Mouse (Mus musculus): ENCODE measurements around the gene Camk2g. TPM values are rescaled to one million over a fixed set of nuclear protein-coding genes. Genes with fewer than 3 reads are reported as not detected.

Camk2g gene
- total and polyA plus RNA-seq, 2 experiments from 2014 or later, result 204 to 291 TPM

DNA sequence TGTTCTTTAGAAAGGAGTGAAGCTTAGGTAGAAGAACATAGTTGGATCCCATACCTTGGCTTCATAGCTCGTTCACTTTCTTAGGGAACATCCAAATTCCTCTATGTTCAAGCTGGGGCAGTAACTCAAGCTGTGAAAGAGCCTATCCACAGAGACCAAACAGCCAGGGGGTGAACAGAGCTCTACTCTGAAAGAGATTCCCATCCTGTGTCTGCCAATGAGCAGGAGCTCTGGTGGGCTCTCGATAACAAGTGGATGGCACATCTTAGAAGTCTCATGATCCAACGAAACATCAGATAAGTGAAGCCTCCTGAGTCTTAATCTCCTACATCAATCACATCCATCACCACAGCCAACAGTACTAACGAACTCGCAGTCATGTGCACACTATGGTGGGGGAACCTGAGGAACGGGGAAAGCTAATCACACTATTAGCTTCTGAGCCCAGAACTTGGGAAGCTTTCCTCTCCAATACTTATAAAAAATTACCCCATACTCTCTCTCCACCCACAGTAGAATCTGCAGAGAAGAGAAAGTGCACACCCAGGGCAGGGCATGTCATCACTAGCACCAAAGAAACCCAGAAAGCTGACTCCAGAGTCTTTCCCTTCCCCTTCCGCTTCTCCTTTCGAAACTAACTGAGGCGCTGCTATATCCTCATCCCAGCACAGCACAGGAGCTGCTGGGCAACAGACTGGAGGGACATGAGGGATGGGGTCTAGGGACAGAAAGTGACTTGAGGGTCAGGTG lies 62.9 kb downstream of the Camk2g start:
- peaks cover 41% of the 10 kb centered on the region for H3K36me3 ChIP-seq (ENCODE audit: insufficient read depth, low read length)

DNA sequence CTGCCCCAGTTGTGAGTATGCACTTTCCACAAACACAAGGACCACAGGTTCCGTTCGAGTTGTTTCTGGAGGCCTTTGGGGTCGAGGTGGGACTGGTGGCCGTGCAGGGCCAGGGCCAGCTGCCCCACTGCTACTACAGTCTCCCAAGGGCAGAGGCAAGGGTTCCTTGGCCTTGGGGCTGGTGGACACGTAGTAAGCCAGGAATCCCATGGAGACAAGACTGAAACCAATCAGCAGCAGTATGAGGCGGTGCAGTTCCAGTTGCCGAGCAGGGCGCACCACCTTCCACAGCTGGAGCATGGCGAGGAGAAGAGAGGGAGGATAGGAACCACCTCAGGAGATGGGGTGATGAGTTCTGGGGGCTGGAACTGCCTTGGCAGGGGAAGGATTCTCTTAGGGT lies 64.0 kb downstream of the Camk2g start:
- ATAC-seq (no peak), DNase-seq (ENCODE audit: low spot score) (no peak)
- Histone ChIP-seq H3K36me3 (ENCODE audit: insufficient read depth, low read length) (peaks cover 51% of the 10 kb centered on the region), H3K4me1 (ENCODE audit: insufficient read depth, low read length) (no peaks in the 10 kb centered on the region), H3K9me3 (ENCODE audit: low read length) (no peaks in the 10 kb centered on the region), H3K27ac (no peak overlapping the region), H3K9ac (replicated peaks; ENCODE audit: low read length) (no peak overlapping the region), H3K4me2 (ENCODE audit: low read depth, low read length) (no peak overlapping the region), H3K27me3 (ENCODE audit: insufficient read depth, low read length) (no peaks in the 10 kb centered on the region), H3K4me3 (ENCODE audit: low read length) (no peak overlapping the region)
- 92% methylated on average over 9 of the region's 9 CpGs for WGBS
- TF ChIP-seq CTCF (IDR thresholded peaks at IDR 0.05; ENCODE audit: low read depth), result no peak

More for the DNA sequence above, 62.9 kb downstream of the Camk2g start:
- ATAC-seq, result no peak
- no peak for TF ChIP-seq CTCF (IDR thresholded peaks at IDR 0.05; ENCODE audit: low read depth)
- Histone ChIP-seq H3K9me3 (ENCODE audit: low read length) (no peaks in the 10 kb centered on the region), H3K4me3 (ENCODE audit: low read length) (no peak overlapping the region), H3K4me1 (ENCODE audit: insufficient read depth, low read length) (no peaks in the 10 kb centered on the region), H3K9ac (replicated peaks; ENCODE audit: low read length) (no peak overlapping the region), H3K4me2 (ENCODE audit: low read depth, low read length) (no peak overlapping the region), H3K27me3 (ENCODE audit: insufficient read depth, low read length) (no peaks in the 10 kb centered on the region), H3K27ac (no peak overlapping the region)
- DNase-seq (ENCODE audit: low spot score), result no peak
- 90% methylated on average over 9 of the region's 9 CpGs for WGBS

DNA sequence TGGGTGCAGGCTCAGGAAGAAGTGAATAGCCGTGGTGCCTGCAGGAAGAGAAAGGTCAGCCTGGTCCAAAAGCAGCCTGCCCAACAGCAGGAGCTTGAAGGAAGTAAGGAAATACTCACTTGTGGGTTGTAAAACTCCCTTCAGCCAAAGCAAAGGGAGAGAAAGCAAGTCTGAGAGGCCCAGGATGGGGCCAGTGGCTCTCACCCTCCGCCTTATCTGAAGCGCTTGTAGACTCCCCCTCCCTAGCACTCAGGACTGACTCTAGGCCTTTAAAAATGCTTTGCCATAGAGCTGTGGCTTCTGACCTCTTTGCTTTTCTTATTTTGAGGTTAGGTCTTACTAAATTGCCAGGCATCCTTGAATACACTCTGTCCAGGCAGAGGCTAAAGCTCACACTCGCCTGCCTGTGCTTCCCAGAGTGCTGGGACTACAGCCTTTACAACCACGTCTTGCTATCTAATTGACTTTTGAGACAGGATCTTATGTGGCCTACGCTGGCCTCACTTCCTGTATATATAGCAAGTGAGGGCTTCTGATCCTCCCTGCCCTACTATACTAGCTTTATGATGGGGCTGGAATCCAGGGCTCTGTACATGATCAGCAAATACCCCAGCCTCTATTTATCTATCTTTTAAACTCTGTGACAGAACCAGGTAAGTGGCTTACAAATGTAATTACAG lies 68.1 kb downstream of the Camk2g start:
- Histone ChIP-seq H3K27me3 (ENCODE audit: insufficient read depth, low read length) (no peaks in the 10 kb centered on the region), H3K36me3 (ENCODE audit: insufficient read depth, low read length) (peaks cover 86% of the 10 kb centered on the region), H3K4me3 (ENCODE audit: low read length) (no peak overlapping the region), H3K9ac (replicated peaks; ENCODE audit: low read length) (no peak overlapping the region), H3K4me1 (ENCODE audit: insufficient read depth, low read length) (no peaks in the 10 kb centered on the region), H3K4me2 (ENCODE audit: low read depth, low read length) (no peak overlapping the region), H3K27ac (no peak overlapping the region), H3K9me3 (ENCODE audit: low read length) (no peaks in the 10 kb centered on the region)
- DNase-seq (ENCODE audit: low spot score), result no peak
- no peak for TF ChIP-seq CTCF (IDR thresholded peaks at IDR 0.05; ENCODE audit: low read depth)
- 87% methylated on average over 6 of the region's 6 CpGs for WGBS
- no peak for ATAC-seq

DNA sequence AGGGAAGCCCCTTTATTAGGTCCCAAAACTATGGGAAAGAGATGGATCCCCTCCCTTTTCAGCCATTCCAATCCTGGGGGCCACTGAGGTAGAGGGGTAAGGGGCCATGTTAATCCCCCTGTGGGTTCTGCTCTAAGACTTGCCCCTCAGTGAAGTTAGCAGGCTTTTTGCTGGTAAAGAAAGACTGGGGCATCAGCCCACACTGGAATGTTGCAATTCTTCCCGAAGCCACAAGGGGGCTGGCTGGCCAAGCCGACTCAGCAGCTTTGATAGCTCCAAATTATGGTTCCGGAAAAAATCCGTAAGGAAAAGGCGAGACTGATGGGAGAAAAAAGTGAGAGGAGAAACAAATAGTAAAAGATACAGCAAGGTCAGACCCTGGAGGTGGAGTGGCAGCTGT lies 69.8 kb downstream of the Camk2g start:
- Histone ChIP-seq H3K9ac (replicated peaks; ENCODE audit: low read length) (no peak overlapping the region), H3K9me3 (ENCODE audit: low read length) (no peaks in the 10 kb centered on the region), H3K4me1 (ENCODE audit: insufficient read depth, low read length) (no peaks in the 10 kb centered on the region), H3K4me3 (ENCODE audit: low read length) (no peak overlapping the region), H3K27me3 (ENCODE audit: insufficient read depth, low read length) (no peaks in the 10 kb centered on the region), H3K36me3 (ENCODE audit: insufficient read depth, low read length) (peaks cover 83% of the 10 kb centered on the region), H3K4me2 (ENCODE audit: low read depth, low read length) (no peak overlapping the region), H3K27ac (no peak overlapping the region)
- ATAC-seq, result peak; percentile 22
- TF ChIP-seq CTCF (IDR thresholded peaks at IDR 0.05; ENCODE audit: low read depth), result peak; percentile 87
- WGBS, result 9% methylated on average over 5 of the region's 5 CpGs
- DNase-seq (ENCODE audit: low spot score), result peak; percentile 84

DNA sequence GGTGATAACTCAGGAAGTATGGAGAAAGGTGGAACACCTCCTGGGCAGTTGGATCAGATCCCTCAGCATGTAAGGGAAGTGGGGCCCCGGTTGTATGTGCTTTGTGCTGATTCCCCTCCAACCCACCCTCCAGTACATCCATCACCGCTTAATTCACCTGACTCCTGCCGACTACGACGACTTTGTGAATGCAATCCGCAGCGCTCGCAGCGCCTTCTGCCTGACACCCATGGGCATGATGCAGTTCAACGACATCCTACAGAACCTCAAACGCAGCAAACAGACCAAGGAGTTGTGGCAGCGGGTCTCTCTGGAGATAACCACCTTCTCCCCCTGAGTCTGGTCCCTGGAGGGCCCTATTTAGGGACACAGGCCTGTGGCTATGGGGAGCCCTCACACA lies 70.9 kb downstream of the Camk2g start:
- Histone ChIP-seq H3K9me3 (ENCODE audit: low read length) (no peaks in the 10 kb centered on the region), H3K4me3 (ENCODE audit: low read length) (no peak overlapping the region), H3K36me3 (ENCODE audit: insufficient read depth, low read length) (peaks cover 82% of the 10 kb centered on the region), H3K27ac (no peak overlapping the region), H3K4me2 (ENCODE audit: low read depth, low read length) (no peak overlapping the region), H3K9ac (replicated peaks; ENCODE audit: low read length) (no peak overlapping the region), H3K27me3 (ENCODE audit: insufficient read depth, low read length) (no peaks in the 10 kb centered on the region), H3K4me1 (ENCODE audit: insufficient read depth, low read length) (no peaks in the 10 kb centered on the region)
- 87% methylated on average over 12 of the region's 12 CpGs for WGBS
- no peak for TF ChIP-seq CTCF (IDR thresholded peaks at IDR 0.05; ENCODE audit: low read depth)
- DNase-seq (ENCODE audit: low spot score), result no peak
- ATAC-seq, result no peak

DNA sequence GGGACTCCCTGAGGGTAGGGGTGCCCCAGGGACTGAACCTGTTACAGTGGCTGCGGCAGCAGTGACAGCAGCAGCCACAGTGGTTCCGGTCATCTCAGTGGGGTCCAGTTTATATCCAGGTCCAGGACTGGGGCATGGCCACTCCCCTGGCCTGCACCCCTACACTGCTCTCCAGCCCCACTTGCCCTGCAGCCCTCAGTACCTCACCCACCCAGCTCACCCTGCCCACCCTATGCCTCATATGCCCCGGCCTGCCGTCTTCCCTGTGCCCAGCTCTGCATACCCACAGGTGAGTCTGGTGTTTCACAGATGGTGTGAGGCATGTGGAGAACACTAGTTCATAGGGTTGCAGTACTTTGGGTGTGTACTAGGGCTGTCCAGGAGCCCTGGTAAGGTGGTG lies 72.5 kb downstream of the Camk2g start:
- DNase-seq (ENCODE audit: low spot score), result no peak
- H3K9ac ChIP-seq (replicated peaks; ENCODE audit: low read length), result no peak overlapping the region
- ATAC-seq, result peak; percentile 27
- no peak overlapping the region for H3K4me3 ChIP-seq (ENCODE audit: low read length)
- 93% methylated on average over 4 of the region's 4 CpGs for WGBS
- peaks cover 85% of the 10 kb centered on the region for H3K36me3 ChIP-seq (ENCODE audit: insufficient read depth, low read length)
- H3K4me2 ChIP-seq (ENCODE audit: low read depth, low read length), result no peak overlapping the region
- no peaks in the 10 kb centered on the region for H3K4me1 ChIP-seq (ENCODE audit: insufficient read depth, low read length)
- no peaks in the 10 kb centered on the region for H3K9me3 ChIP-seq (ENCODE audit: low read length)
- no peak overlapping the region for H3K27ac ChIP-seq
- no peak for TF ChIP-seq CTCF (IDR thresholded peaks at IDR 0.05; ENCODE audit: low read depth)
- H3K27me3 ChIP-seq (ENCODE audit: insufficient read depth, low read length), result no peaks in the 10 kb centered on the region

DNA sequence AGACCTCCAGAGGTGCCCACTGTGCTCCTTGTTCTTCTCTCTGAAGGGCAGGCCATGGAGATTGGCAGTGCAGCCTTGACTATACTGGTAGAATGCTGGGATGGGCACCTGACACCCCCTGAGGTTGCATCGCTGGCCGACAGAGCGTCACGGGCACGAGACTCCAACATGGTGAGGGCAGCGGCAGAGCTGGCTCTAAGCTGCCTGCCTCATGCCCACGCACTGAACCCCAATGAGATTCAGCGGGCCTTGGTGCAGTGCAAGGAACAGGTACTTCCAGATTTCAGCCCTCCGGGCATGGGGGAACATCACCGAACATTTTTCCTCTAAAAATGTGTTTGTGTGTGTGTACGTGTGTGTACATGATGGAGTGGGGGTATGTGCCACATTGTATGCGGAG lies 74.1 kb downstream of the Camk2g start:
- Histone ChIP-seq H3K4me2 (ENCODE audit: low read depth, low read length) (no peak overlapping the region), H3K4me3 (ENCODE audit: low read length) (no peak overlapping the region), H3K4me1 (ENCODE audit: insufficient read depth, low read length) (no peaks in the 10 kb centered on the region), H3K36me3 (ENCODE audit: insufficient read depth, low read length) (peaks cover 87% of the 10 kb centered on the region), H3K27ac (no peak overlapping the region), H3K9ac (replicated peaks; ENCODE audit: low read length) (no peak overlapping the region), H3K27me3 (ENCODE audit: insufficient read depth, low read length) (no peaks in the 10 kb centered on the region), H3K9me3 (ENCODE audit: low read length) (no peaks in the 10 kb centered on the region)
- no peak for TF ChIP-seq CTCF (IDR thresholded peaks at IDR 0.05; ENCODE audit: low read depth)
- no peak for ATAC-seq
- 93% methylated on average over 12 of the region's 12 CpGs for WGBS
- DNase-seq (ENCODE audit: low spot score), result no peak
